Mouse (Mus musculus): ENCODE measurements around the gene Zfp524. TPM values are rescaled to one million over a fixed set of nuclear protein-coding genes. Genes with fewer than 3 reads are reported as not detected.

Gene Zfp524
- polyA plus RNA-seq, 1 experiment from 2014 or later: 10.4 TPM

DNA sequence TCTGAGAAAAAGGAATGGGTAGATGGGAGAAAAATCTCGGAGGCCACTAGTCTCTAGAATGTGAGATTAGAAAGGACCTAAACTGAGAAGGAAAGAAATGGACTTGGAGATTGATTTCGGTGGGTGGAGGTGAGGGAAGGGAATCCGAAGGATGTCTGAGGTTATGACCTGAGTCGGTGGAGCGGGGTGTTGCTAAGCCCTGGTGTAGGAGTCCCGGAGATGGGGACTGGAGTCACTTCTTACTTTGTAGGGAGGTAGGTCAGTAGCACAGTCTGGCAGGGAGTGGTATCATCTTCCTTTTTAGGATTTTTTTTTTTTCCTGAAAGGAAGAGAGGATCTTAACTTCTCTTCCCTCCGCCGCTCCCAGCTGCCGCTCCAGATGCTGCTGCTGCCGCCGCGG lies 38.2 kb downstream of the Zfp524 start:
- Histone ChIP-seq H3K27me3 (replicated peaks) (peaks cover 59% of the 10 kb centered on the region), H3K9ac (peak overlapping the region; percentile 88), H3K4me1 (replicated peaks) (peaks cover 41% of the 10 kb centered on the region), H3K9me3 (replicated peaks) (no peaks in the 10 kb centered on the region), H3K36me3 (no peaks in the 10 kb centered on the region), H3K4me2 (peak overlapping the region; percentile 88), H3K27ac (ENCODE audit: poor library complexity, severe bottlenecking) (no peak overlapping the region), H3K4me3 (peak overlapping the region; percentile 91)
- ATAC-seq (ENCODE audit: insufficient number of reproducible peaks, low FRiP score): no peak
- 7% methylated on average over 10 of the region's 12 CpGs for WGBS

DNA sequence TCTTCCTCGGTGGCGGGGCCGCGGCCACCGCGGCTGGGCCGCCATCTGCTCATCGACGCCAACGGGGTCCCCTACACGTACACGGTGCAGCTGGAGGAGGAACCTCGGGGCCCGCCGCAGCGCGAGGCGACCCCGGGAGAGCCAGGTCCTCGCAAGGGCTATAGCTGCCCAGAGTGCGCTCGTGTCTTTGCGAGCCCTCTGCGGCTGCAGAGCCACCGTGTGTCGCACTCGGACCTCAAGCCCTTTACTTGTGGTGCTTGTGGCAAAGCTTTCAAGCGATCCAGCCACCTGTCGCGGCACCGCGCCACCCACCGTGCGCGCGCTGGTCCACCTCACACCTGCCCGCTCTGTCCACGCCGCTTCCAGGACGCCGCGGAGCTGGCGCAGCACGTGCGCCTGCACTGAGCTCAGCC lies 38.7 kb downstream of the Zfp524 start:
- Histone ChIP-seq H3K4me2 (peak overlapping the region; percentile 88), H3K9ac (peak overlapping the region; percentile 88), H3K36me3 (no peaks in the 10 kb centered on the region), H3K9me3 (replicated peaks) (no peaks in the 10 kb centered on the region), H3K27me3 (replicated peaks) (peaks cover 64% of the 10 kb centered on the region), H3K4me3 (peak overlapping the region; percentile 91), H3K27ac (ENCODE audit: poor library complexity, severe bottlenecking) (no peak overlapping the region), H3K4me1 (replicated peaks) (peaks cover 41% of the 10 kb centered on the region)
- no peak for ATAC-seq (ENCODE audit: insufficient number of reproducible peaks, low FRiP score)
- WGBS: 6% methylated on average over 45 of the region's 45 CpGs

DNA sequence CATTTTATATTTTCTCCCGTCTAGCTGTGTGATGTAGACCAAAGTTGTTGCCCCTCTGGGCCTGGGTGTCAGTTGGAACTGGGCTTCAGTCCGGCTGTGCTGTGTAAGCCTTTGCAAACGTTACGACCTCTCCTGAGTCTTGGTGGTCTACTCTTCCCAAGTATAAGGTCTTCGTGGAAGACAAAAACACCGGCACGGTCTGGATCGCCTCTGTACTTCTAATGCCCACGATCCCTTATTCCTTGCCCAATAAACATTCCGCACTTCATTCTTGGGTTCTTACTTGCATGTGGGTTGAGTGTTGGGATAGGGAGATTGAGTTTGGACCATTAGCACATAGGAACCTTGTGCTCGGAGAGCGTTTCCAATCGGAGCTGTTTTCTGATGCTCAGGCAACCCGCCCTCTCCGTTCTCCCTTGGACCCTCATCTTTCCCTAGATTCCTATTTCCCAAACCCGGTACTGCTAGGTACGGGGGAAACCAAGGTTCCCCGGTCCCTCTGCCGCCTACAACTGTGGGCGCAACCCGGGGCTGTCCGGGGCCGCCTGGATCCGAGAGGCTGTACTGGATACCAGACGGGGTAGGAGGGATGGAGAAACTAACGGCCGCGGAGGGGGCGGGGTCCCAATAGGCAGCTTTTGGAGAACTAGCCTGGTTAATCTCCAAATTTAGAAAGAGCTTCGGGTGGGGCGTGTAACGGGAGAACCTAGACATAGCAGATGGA lies 39.4 kb downstream of the Zfp524 start:
- H3K36me3 ChIP-seq: no peaks in the 10 kb centered on the region
- peak overlapping the region; percentile 88 for H3K4me2 ChIP-seq
- WGBS: 7% methylated on average over 32 of the region's 32 CpGs
- H3K4me3 ChIP-seq: peak overlapping the region; percentile 91
- no peak for ATAC-seq (ENCODE audit: insufficient number of reproducible peaks, low FRiP score)
- no peak overlapping the region for H3K27ac ChIP-seq (ENCODE audit: poor library complexity, severe bottlenecking)
- H3K9me3 ChIP-seq (replicated peaks): no peaks in the 10 kb centered on the region
- H3K27me3 ChIP-seq (replicated peaks): peaks cover 70% of the 10 kb centered on the region
- H3K9ac ChIP-seq: peak overlapping the region; percentile 47
- H3K4me1 ChIP-seq (replicated peaks): peaks cover 41% of the 10 kb centered on the region

DNA sequence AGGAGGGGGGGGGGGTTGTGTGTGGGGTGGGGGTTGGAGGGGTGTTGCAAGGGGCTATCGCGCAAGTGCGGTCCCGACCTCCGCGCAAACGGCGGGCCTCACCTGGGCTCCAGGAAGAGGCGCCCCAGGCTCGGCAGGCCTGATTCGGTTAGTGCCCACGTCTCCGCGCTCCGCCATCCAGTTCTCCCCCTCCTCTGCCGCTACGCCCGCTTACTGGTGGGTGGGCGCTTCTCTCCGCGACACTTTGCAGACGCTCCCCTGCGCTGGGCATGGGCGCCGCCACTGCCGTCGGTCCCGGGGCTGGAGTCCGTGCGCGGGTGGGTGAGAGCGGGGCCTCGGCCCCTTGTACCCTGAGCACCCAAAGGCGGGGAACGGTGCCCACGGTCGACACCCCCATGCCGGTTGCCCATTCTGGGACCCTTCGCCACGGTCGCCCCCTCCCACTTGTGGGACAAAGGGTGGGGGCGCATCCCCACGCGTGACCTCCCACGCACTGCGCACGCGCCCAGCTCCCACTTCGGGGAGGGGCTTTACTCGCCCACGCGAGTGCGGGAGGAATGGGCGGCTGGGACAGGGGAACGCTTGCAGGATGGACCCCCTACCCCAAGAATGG lies 42.5 kb downstream of the Zfp524 start:
- ATAC-seq (ENCODE audit: insufficient number of reproducible peaks, low FRiP score): no peak
- 3% methylated on average over 44 of the region's 55 CpGs for WGBS

DNA sequence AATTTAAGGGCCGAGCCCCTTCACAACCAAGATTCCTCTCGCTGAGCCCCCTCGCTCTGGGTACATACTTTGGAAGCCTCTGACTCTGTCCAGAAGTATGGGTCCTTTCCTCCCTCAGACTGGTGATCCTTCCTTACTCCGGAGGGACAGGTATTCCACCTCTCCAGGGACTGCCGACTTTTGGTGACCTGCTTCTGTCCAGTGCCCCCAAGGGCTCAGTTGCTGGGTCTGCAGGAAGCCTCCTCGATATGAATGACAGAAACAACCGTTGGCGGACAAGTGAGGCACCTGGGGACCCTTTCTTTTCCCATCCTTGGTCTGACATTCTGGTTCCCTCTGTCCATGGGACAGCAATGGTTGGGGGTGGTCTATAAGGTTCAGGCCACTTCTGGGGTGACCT lies 43.2 kb downstream of the Zfp524 start:
- Histone ChIP-seq H3K27me3 (replicated peaks) (peaks cover 66% of the 10 kb centered on the region), H3K27ac (ENCODE audit: poor library complexity, severe bottlenecking) (no peak overlapping the region), H3K4me1 (replicated peaks) (peaks cover 35% of the 10 kb centered on the region), H3K9ac (no peak overlapping the region), H3K4me2 (peak overlapping the region; percentile 64; the same call in 1 of the 2 replicates), H3K4me3 (peak overlapping the region; percentile 42; the same call in 1 of the 2 replicates), H3K9me3 (replicated peaks) (no peaks in the 10 kb centered on the region), H3K36me3 (no peaks in the 10 kb centered on the region)
- no peak for ATAC-seq (ENCODE audit: insufficient number of reproducible peaks, low FRiP score)
- WGBS: 31% methylated on average over 8 of the region's 8 CpGs

More for the DNA sequence above, 42.5 kb downstream of the Zfp524 start:
- no peaks in the 10 kb centered on the region for H3K9me3 ChIP-seq (replicated peaks)
- H3K27me3 ChIP-seq (replicated peaks): peaks cover 72% of the 10 kb centered on the region
- no peaks in the 10 kb centered on the region for H3K36me3 ChIP-seq
- H3K4me3 ChIP-seq: peak overlapping the region; percentile 42
- no peak overlapping the region for H3K27ac ChIP-seq (ENCODE audit: poor library complexity, severe bottlenecking)
- H3K4me2 ChIP-seq: peak overlapping the region; percentile 64
- peaks cover 42% of the 10 kb centered on the region for H3K4me1 ChIP-seq (replicated peaks)
- peak overlapping the region; percentile 57 for H3K9ac ChIP-seq

DNA sequence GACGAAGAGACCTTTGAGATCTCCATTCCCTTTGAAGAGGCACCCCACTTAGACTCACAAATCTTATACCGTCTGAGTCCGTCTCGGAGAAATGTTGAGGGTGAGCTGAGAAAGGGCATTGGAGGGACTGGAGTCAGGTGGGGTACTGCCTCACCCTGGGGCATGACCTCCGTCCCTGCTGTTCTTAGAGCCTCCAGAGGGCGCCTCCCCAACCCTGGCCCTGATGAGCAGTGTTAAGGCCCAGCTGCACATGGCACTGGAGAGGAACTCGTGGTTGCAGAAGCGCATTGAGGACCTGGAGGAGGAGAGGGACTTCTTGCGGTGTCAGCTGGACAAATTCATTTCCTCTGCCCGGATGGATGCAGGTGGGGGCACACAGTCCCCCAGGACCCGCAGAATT lies 43.6 kb downstream of the Zfp524 start:
- Histone ChIP-seq H3K36me3 (no peaks in the 10 kb centered on the region), H3K4me3 (no peak overlapping the region), H3K4me2 (no peak overlapping the region), H3K9me3 (replicated peaks) (no peaks in the 10 kb centered on the region), H3K9ac (no peak overlapping the region), H3K27ac (ENCODE audit: poor library complexity, severe bottlenecking) (no peak overlapping the region), H3K4me1 (replicated peaks) (peaks cover 31% of the 10 kb centered on the region), H3K27me3 (replicated peaks) (peaks cover 61% of the 10 kb centered on the region)
- ATAC-seq (ENCODE audit: insufficient number of reproducible peaks, low FRiP score): no peak
- WGBS: 32% methylated on average over 11 of the region's 11 CpGs

- no peaks in the 10 kb centered on the region for H3K36me3 ChIP-seq
- no peak overlapping the region for H3K9ac ChIP-seq
- no peak for ATAC-seq (ENCODE audit: insufficient number of reproducible peaks, low FRiP score)
- H3K27ac ChIP-seq (ENCODE audit: poor library complexity, severe bottlenecking): no peak overlapping the region
- WGBS: 77% methylated on average over 1 of the region's 1 CpGs
- H3K9me3 ChIP-seq (replicated peaks): no peaks in the 10 kb centered on the region
- H3K4me2 ChIP-seq: no peak overlapping the region
- H3K4me3 ChIP-seq: no peak overlapping the region
- peaks cover 28% of the 10 kb centered on the region for H3K4me1 ChIP-seq (replicated peaks)
- peaks cover 53% of the 10 kb centered on the region for H3K27me3 ChIP-seq (replicated peaks)
Observed at GRCm38 (mm10) chr7:5058631-5059030, 44.4 kb downstream of the Zfp524 start.

- no peak for ATAC-seq (ENCODE audit: insufficient number of reproducible peaks, low FRiP score)
- no peak overlapping the region for H3K4me3 ChIP-seq
- H3K9ac ChIP-seq: no peak overlapping the region
- no peaks in the 10 kb centered on the region for H3K9me3 ChIP-seq (replicated peaks)
- peaks cover 45% of the 10 kb centered on the region for H3K27me3 ChIP-seq (replicated peaks)
- WGBS: 91% methylated on average over 12 of the region's 12 CpGs
- H3K4me2 ChIP-seq: peak overlapping the region; percentile 92; the same call in 1 of the 2 replicates
- no peak overlapping the region for H3K27ac ChIP-seq (ENCODE audit: poor library complexity, severe bottlenecking)
- no peaks in the 10 kb centered on the region for H3K36me3 ChIP-seq
- H3K4me1 ChIP-seq (replicated peaks): peaks cover 30% of the 10 kb centered on the region
Observed at GRCm38 (mm10) chr7:5059421-5059820, 45.2 kb downstream of the Zfp524 start.

DNA sequence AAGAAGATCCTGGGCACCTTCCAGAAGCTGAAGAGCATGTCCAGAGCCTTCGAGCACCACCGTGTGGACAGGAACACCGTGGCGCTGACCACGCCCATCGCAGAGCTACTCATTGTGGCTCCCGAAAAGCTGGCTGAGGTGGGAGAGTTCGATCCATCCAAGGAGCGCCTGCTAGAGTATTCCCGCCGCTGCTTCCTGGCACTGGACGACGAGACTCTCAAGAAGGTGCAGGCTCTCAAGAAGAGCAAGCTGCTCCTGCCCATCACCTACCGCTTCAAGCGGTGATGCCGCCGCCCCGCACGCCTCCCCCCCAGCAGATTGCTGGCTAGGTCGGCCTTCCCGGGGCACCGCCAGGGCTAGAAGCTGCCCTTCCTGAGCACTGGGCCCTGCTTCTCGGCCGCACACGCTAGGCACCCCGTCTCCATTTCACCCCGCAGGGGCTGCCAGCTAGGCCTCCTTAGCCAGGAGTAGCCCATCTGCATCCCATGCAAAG lies 46.1 kb downstream of the Zfp524 start:
- no peaks in the 10 kb centered on the region for H3K36me3 ChIP-seq
- peaks cover 37% of the 10 kb centered on the region for H3K27me3 ChIP-seq (replicated peaks)
- ATAC-seq (ENCODE audit: insufficient number of reproducible peaks, low FRiP score): no peak
- peak overlapping the region; percentile 83 for H3K4me3 ChIP-seq
- H3K4me2 ChIP-seq: peak overlapping the region; percentile 92
- WGBS: 2% methylated on average over 27 of the region's 27 CpGs
- H3K9ac ChIP-seq: peak overlapping the region; percentile 93
- peak overlapping the region; percentile 99 for H3K27ac ChIP-seq (ENCODE audit: poor library complexity, severe bottlenecking)
- peaks cover 33% of the 10 kb centered on the region for H3K4me1 ChIP-seq (replicated peaks)
- H3K9me3 ChIP-seq (replicated peaks): no peaks in the 10 kb centered on the region

DNA sequence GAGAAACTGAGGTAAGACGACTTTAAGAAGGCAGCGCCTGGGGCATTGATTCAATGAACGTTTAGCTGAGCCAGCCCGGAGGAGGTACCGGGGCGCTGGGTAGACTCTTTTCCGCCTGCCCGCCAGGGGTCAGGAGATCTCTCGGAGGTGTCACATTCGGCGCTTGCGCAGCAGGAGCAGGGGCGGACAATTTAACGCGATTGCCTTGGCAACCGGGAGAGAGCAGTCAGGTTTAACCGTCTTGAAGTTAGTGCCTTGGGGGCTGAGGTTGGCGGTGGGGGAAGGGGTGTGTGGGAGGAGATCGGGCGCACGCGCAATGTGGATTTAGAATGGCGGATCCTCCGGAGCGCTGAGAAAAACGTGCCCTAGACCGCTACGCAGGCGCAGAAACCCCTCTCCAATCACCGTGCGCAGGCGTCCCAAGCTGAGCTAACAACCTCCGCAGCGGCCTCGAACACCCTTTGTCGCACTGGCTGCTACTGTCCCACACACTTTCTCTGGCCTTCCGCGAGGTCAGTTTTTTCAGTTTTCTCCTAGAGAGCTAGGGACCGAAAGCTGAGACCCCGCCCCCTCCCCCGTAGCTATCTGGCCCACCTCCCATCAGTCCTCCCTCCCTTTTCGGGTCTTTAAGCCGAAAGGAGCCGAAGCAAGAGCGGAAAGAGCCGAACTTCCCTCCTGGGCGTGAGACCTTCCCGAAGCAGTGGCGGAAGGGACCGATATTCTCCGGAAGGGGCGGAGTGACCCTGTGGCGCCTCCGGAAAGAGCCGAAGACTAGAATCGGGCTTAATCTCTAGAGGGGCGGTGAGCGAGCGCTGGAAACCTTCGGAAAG lies 46.9 kb downstream of the Zfp524 start:
- H3K9me3 ChIP-seq (replicated peaks): no peaks in the 10 kb centered on the region
- H3K4me3 ChIP-seq: peak overlapping the region; percentile 83
- peaks cover 5% of the 10 kb centered on the region for H3K36me3 ChIP-seq
- H3K4me1 ChIP-seq (replicated peaks): peaks cover 42% of the 10 kb centered on the region
- peaks cover 28% of the 10 kb centered on the region for H3K27me3 ChIP-seq (replicated peaks)
- peak overlapping the region; percentile 99 for H3K27ac ChIP-seq (ENCODE audit: poor library complexity, severe bottlenecking)
- H3K4me2 ChIP-seq: peak overlapping the region; percentile 92
- WGBS: under 1% methylated on average over 60 of the region's 60 CpGs
- peak overlapping the region; percentile 93 for H3K9ac ChIP-seq
- peak; percentile 91 for ATAC-seq (ENCODE audit: insufficient number of reproducible peaks, low FRiP score)

Data from heart, embryonic 12.5 days (tissue).